Mouse (Mus musculus): Measurements from ENCODE around the gene Snrnp35. TPM values are rescaled to one million over a fixed set of nuclear protein-coding genes. Genes with fewer than 3 reads are reported as not detected.
"Not testable (repeated sequence)": the region's sequence is repeated elsewhere in the genome, so short reads cannot be mapped to it uniquely, and the experiment has no call there.

Snrnp35 gene
- total RNA-seq (2021), result 10 to 100 TPM; 26.7 to 32.0 TPM
- long read RNA-seq, experiment 1, transcript Snrnp35-201 (2 exons, 1,115 nt), result major isoform, 7 of 18 reads
- long read RNA-seq, experiment 1, partial matches to known transcripts, result 0 of 18 reads
- long read RNA-seq, experiment 1, other reads (novel, unspliced or antisense), result 8 of 18 reads
- long read RNA-seq, experiment 2, transcript Snrnp35-201 (2 exons, 1,115 nt), result major isoform, 6 of 16 reads
- long read RNA-seq, experiment 2, partial matches to known transcripts, result 0 of 16 reads
- long read RNA-seq, experiment 2, other reads (novel, unspliced or antisense), result 6 of 16 reads

DNA sequence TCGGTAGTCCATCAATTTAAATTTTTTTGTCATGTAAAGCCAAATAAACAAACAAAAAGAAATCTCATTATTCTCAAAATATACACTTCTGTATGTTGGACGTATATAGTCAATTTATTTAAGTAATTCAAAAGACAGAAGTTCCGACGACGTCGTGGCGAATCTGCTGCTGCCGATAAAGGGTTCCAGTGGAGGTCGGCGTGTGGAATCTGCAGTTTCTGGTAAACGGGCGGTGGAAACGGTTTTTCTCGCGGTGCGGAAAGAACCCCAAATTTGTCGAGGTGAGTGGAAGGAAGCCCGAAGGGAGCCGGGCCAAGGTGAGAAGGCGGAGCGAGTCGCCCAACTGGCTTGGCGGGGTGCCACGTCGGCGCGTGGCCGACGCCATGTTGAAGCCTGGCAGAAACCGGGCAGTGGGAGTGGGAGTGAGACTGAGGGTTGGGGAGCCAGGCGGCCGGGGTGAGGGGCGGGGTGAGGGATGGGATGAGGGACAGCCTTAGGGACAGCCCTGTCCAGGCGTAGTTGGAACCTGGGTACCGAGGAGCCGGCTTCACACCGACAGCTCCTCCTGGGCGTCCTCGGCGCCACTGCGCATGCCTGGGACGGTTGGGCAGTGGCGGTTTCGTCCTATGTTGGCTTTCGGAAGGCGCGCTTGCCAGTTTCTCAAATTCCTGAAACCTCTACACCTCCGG lies at the start of gene Snrnp35:
TSS of gene Snrnp35 (plus strand) at position 169 of the 689 bp plus-strand sequence.
- peak; percentile 88 to 93 for DNase-seq (ENCODE audit: low spot score in 2 of 2)

- DNase-seq (ENCODE audit: low spot score in 2 of 2), result no peak
These were observed 44.7 kb upstream of the Snrnp35 start for GRCm38 (mm10) chr5:124438229-124438628.

DNA sequence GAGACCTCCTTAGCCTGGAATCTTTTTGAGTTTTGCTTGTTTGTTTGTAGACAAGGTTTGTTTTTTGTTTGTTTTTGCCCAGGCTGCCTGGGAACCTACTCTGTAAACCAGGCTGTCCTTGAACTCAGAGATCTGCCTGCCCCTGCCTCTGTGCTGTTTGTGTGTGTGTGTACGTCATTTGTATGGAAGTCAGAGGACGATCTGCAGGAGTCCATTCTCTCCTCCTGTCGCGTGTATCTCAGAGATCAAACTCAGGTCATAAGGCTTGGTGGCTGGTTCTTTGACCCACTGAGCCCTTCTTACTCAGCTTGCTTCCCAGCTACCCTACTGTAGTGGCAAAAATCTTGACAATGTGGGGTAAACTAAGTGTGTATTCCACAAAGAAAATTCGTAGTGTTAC lies 44.2 kb upstream of the Snrnp35 start:
- DNase-seq (ENCODE audit: low spot score in 2 of 2), result no peak

GRCm38 (mm10) chr5:124439447-124440093 lies 43.4 kb upstream of the Snrnp35 start, which contains the start of gene Kmt5a:
Kmt5a (plus strand) TSS chr5:124439930.
- peak; percentile 81 to 92 for DNase-seq (ENCODE audit: low spot score in 2 of 2)

DNA sequence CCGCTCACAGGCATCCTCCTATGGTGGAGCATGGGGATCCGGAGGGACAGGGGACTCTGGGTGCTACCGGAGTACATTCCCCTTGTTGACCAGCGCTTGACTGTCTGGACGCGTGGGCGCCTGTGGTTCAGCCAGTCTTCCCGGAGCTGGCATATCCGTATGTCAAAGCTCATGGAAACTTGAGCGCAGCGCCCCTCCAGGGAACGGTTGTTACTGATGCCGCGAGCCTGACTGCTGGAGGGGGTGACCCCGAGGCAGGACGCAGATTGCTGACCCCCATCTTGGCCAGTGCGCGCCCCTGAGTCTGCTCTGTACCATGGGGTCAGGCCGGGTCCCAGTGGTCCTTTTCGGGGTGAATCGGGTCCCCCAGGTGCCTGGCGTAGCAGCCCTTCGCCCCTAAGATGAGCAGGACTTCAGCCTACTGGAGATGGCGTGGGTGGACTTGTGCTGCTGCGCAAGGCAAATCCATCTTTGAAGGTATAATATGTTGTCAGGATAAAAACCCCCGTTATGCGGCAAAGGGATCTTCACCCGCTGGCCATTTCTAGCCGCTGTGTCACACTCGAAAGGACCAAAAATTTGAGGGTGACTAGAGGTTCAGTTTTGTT lies 42.7 kb upstream of the Snrnp35 start:
- DNase-seq (ENCODE audit: low spot score in 2 of 2), result peak in 1 of 2 experiments; percentile 63

GRCm38 (mm10) chr5:124442628-124443027 lies 40.3 kb upstream of the Snrnp35 start:
- DNase-seq (ENCODE audit: low spot score in 2 of 2), result no peak

GRCm38 (mm10) chr5:124444208-124444607 lies 38.7 kb upstream of the Snrnp35 start:
- no peak for DNase-seq (ENCODE audit: low spot score in 2 of 2)

DNA sequence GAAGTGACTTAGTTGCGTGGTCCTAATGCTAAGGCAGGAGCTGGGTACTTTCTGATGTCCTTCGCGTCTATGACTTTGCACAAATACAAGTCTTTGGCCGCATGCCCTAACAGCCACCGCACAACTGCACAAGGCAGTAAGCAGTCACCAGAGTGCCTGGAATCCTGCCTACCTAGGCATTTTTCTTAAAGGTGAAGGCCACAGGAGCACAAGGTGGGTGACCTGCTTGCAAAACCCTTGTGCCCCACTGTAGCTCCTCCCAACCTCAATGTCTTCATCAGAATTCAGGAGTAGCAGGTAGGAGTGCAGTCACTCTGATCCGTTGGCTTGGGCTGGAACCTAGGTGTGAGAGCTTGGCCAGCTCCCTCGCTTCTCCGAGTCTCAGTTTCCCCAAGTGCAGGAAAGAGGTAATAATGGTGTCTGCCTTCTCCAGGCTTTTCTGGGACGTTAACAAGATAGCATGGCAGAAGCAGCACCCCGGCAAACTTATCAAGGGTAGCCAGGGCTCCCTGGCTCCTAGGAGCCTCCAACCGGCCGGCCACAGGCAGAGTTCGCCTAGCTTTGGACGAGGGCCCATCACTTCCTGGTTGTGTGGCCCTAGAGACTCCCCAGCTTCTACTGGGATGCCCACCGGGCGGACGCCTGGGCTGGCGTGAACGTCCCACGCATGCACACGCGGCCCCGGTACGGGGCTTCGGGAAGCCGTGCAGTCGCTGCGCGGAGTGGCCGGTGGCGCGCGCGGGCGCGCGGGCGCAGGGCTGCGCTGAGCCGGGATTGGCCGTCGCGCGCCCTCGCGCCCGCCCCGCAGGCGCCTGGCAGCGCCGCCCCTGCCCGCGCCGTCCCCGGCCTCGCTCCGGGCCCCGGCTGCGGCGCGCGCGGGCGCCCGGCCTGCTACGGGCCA lies 38.0 kb upstream of the Snrnp35 start:
- DNase-seq (ENCODE audit: low spot score in 2 of 2), result peak; percentile 53 to 78

- peak; percentile 42 to 60 for DNase-seq (ENCODE audit: low spot score in 2 of 2)
These were observed 37.2 kb upstream of the Snrnp35 start for GRCm38 (mm10) chr5:124445621-124446293.

DNA sequence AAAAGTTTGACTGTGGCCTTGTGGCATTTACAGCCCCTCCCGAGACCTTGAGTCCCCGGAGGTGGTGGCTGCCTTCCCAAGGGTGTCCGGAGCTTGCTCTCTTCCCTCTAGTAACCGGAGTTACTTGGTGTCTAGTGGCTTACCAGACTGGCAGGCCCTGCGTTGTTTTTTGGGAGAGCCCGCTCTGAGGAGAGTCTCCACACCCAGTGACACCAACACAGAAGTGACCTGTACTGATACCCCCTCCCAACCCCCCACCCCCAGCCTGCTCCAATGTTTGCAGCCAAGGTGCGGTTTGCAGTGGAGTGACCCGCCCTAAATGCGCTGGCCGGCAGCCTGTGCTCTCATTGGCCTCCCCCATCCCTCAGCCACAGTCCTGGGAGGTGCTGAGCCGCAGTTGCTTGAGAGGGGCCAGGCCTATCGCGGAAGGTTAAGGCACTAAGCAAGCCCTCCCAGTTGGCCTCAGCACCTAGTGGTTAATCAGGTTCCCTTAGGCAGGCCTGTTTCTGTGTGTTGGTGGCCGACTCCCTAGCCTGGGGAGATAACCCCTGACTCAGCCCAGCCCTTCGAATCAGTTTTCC lies 36.5 kb upstream of the Snrnp35 start:
- DNase-seq (ENCODE audit: low spot score in 2 of 2), result peak in 1 of 2 experiments; percentile 66

GRCm38 (mm10) chr5:124449494-124449893 lies 33.4 kb upstream of the Snrnp35 start:
- no peak for DNase-seq (ENCODE audit: low spot score in 2 of 2)

DNA sequence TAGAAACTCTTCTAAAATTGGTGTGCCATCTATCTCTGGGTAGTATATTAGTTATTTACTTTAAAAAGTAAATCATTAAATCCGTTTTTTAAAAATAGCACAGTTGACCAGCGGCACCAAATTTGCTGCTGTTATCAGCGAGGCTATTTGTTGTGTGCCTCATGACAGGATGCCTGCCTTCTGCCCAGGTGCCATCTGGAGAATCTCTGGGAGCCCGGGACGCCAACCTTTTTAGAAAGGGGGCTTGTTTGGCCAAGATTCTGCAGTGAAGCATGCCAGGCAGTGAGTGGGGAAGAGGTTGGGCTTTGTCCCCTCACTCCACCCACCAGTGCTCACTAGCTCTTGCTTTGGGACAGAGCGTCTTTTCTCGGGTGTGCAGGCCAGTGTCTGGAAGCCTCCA lies 32.9 kb upstream of the Snrnp35 start:
- DNase-seq (ENCODE audit: low spot score in 2 of 2), result no peak

DNA sequence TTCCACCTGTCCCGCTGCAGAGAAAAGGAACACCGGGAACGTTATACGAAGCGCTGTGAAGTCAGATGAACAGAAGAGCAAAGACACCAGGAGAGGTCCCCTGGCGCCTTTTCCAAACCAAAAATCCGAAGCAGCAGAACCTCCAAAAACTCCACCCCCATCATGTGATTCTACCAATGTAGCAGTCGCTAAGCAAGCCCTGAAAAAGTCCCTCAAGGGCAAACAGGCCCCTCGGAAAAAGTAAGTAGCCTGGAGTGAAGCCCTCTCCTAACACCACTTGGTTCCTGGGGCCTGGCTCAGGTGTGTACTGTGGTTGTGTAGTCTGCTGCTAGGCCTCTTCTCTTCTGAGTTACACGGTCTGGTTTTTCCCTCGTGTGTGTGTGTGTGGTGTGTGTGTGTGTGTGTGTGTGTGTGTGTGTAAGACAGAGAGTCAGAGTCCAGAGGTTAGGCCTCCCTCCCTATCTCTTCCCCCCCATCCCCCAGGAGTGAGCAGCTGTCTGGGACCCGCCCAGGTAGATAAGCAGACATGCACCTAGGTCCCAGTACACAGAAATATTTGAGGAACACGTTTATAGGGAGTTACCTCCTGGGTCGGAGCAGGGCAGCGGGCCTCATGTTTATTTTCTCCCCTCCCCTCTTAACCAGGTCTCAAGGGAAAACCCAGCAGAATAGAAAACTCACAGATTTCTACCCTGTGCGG lies 32.1 kb upstream of the Snrnp35 start:
- no peak for DNase-seq (ENCODE audit: low spot score in 2 of 2)

DNA sequence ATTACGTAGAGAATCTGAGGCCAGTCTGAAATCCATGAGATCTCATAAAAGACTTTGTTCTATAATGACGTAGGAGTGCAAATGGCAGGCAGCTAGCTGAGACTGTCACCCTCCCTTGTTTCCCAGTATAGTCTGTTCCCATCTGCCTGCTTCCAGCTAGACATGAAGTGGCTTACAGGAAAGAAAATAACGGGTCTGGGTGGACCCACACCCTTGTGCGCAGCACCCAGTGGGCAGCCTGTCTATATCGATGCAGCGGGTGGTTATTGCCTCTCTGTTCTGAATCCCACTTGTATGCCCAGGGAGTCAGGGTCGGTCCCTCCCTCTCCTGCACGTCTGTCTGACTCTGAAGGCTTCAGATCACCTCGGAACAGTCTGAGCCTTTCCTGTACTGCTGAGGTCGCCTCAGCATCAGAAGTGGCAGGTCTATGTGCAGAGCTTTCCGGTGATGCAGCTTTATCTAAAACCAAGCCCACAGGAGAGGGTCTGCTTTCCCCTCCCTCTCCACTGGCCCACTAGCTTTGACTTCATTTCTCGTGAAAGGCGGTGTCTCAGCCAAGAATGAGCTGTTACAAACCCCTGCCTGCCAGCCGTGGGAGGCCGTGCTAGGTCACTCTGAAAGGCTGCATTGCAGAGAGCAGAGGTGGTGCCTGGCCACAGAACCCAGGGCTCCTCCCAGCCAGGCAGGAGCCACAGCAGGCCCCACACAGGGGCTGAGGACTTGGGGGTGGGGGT lies 30.3 kb upstream of the Snrnp35 start:
- no peak for DNase-seq (ENCODE audit: low spot score in 2 of 2)

- DNase-seq (ENCODE audit: low spot score in 2 of 2), result no peak
These were observed 29.4 kb upstream of the Snrnp35 start for GRCm38 (mm10) chr5:124453339-124454081.

DNA sequence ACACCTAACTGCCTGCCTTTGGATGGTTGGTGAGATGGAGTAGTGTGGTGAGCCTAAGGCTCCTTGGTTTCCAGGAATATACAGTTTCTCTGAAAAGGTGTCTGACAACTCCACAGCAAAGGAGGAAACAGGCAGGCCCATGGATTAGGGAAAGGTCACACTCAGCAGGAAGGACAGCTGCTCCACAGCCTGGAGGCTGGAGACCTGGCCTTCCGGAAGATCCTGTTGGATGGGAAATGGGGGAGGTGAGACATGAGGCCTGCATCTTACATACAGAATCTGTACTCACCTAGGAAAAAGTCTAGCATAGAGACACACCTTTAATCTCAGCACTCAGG lies 28.9 kb upstream of the Snrnp35 start:
- no peak for DNase-seq (ENCODE audit: low spot score in 2 of 2)

- no peak for DNase-seq (ENCODE audit: low spot score in 2 of 2)
These were observed 26.2 kb upstream of the Snrnp35 start for GRCm38 (mm10) chr5:124456762-124457161.

- DNase-seq (ENCODE audit: low spot score in 2 of 2), result not testable (repeated sequence)
These were observed 22.0 kb upstream of the Snrnp35 start for GRCm38 (mm10) chr5:124460922-124461321.
